Mouse (Mus musculus) hindbrain, embryonic 12.5 days (tissue): Measurements from ENCODE around the gene Sclt1. TPM values are rescaled to one million over a fixed set of nuclear protein-coding genes. Genes with fewer than 3 reads are reported as not detected.

Experiments
- ATAC-seq: fragments of 200-750 bp; cut with Nextera tagmentation; 2 replicates; pipeline ENCODE4 v1.8.0; 2017; ENCODE audit warnings: moderate TSS enrichment; ENCODE audit not compliant: low FRiP score
- H3K27ac ChIP-seq: fragments of 300-500 bp; sonication (generic); 2 replicates; pipeline ENCODE4 v1.5.1; 2016; ENCODE audit warnings: mild to moderate bottlenecking
- H3K27me3 ChIP-seq: fragments of 300-500 bp; sonication (generic); 2 replicates; pipeline ENCODE4 v1.6.1; 2016; ENCODE audit warnings: mild to moderate bottlenecking
- H3K36me3 ChIP-seq: fragments of 300-500 bp; sonication (generic); 2 replicates; pipeline ENCODE4 v1.6.1; 2016; ENCODE audit warnings: mild to moderate bottlenecking
- H3K4me1 ChIP-seq: fragments of 300-500 bp; sonication (generic); 2 replicates; pipeline ENCODE4 v1.6.1; 2016
- H3K4me2 ChIP-seq: fragments of 300-500 bp; sonication (generic); replicated peaks from 2 replicates; pipeline ENCODE4 v1.6.1; 2016; ENCODE audit warnings: mild to moderate bottlenecking
- H3K4me3 ChIP-seq: fragments of 300-500 bp; sonication (generic); 2 replicates; pipeline ENCODE4 v1.5.1; 2016; ENCODE audit warnings: mild to moderate bottlenecking
- H3K9ac ChIP-seq: fragments of 300-500 bp; sonication (generic); 2 replicates; pipeline ENCODE4 v1.6.1; 2016; ENCODE audit warnings: mild to moderate bottlenecking, moderate library complexity
- H3K9me3 ChIP-seq: fragments of 300-500 bp; sonication (generic); replicated peaks from 2 replicates; pipeline ENCODE4 v1.6.1; 2016; ENCODE audit warnings: mild to moderate bottlenecking
- whole genome bisulfite sequencing: fragments of 180-500 bp; shearing (Covaris S2); methylation state at CpG from one replicate; pipeline ENCODE4 v1.1.7; 2016; 5-methylcytosine and 5-hydroxymethylcytosine counted together
- polyA plus RNA-seq: library from polyadenylated mRNA; unstranded; fragments of >200 nt; fragmentation: Nextera tagmentation; extraction: Ambion mirVana; gene quantifications from 2 replicates; pipeline ENCODE4 v1.2.1, GENCODE M21; 2016

Gene Sclt1
- polyA plus RNA-seq, 1 experiment from 2014 or later, result 30.6 TPM

- WGBS, result 100% methylated on average over 1 of the region's 1 CpGs
- H3K9ac ChIP-seq, result no peak overlapping the region
- no peaks in the 10 kb centered on the region for H3K9me3 ChIP-seq
- H3K27ac ChIP-seq, result no peak overlapping the region
- H3K4me1 ChIP-seq, result no peaks in the 10 kb centered on the region
- ATAC-seq, result no peak
- H3K36me3 ChIP-seq, result peaks cover 26% of the 10 kb centered on the region
- H3K4me3 ChIP-seq, result no peak overlapping the region
- H3K4me2 ChIP-seq, result no peak overlapping the region
- H3K27me3 ChIP-seq, result no peaks in the 10 kb centered on the region
These were observed 86.7 kb downstream of the Sclt1 start for GRCm38 (mm10) chr3:41655642-41656041.

DNA sequence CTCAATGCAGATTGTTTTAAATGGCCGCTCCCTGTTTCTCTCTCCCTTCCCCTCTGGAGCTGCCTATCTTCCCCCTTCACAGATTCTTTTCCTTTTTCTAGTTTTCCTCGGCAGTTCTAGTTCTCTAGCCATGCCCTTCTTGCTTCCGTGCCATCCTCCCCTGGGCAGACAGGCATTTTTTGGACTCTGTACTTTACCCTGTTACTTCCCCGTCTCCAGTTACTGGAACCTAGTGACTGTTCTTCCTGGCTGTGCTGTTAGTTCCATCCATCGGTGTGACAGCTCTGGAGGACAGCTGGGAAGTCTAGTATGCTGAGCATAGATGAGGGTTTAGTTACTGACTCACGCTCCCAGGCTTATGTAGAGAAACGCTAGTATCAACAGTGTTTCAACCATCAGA is 121.3 kb downstream of the Sclt1 start:
- H3K9me3 ChIP-seq, result no peaks in the 10 kb centered on the region
- H3K9ac ChIP-seq, result no peak overlapping the region
- ATAC-seq, result no peak
- no peaks in the 10 kb centered on the region for H3K36me3 ChIP-seq
- no peak overlapping the region for H3K4me3 ChIP-seq
- H3K27me3 ChIP-seq, result no peaks in the 10 kb centered on the region
- no peaks in the 10 kb centered on the region for H3K4me1 ChIP-seq
- 88% methylated on average over 7 of the region's 7 CpGs for WGBS
- H3K27ac ChIP-seq, result no peak overlapping the region
- no peak overlapping the region for H3K4me2 ChIP-seq

- no peaks in the 10 kb centered on the region for H3K4me1 ChIP-seq
- H3K9ac ChIP-seq, result no peak overlapping the region
- no peak overlapping the region for H3K4me2 ChIP-seq
- no peak overlapping the region for H3K27ac ChIP-seq
- no peak overlapping the region for H3K4me3 ChIP-seq
- H3K27me3 ChIP-seq, result no peaks in the 10 kb centered on the region
- ATAC-seq, result no peak
- H3K9me3 ChIP-seq, result no peaks in the 10 kb centered on the region
- peaks cover 10% of the 10 kb centered on the region for H3K36me3 ChIP-seq
- WGBS, result 85% methylated on average over 3 of the region's 3 CpGs
These were observed 123.8 kb downstream of the Sclt1 start for GRCm38 (mm10) chr3:41618488-41618887.

DNA sequence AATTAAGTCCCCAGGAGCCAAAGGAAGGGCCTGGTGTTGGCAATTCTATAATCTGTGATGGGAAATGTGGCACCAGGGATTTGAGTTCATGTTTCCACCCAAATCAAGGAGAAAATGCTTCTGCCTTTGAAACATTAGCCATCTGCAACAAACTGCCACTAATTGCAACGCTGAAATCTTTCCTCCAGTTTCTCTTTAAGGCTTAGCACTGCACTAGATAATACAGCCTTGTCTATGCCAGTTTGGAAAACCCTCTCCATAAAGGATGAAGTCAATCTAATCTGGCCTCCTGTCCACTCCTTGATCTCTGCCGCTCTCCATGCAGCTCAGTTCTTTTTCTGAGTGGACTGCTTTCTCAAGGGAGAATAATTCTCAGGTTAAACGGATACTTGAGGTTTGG is 124.3 kb downstream of the Sclt1 start:
- Histone ChIP-seq H3K9me3 (no peaks in the 10 kb centered on the region), H3K4me1 (no peaks in the 10 kb centered on the region), H3K27me3 (no peaks in the 10 kb centered on the region), H3K9ac (no peak overlapping the region), H3K4me2 (no peak overlapping the region), H3K4me3 (no peak overlapping the region), H3K27ac (no peak overlapping the region), H3K36me3 (peaks cover 15% of the 10 kb centered on the region)
- no peak for ATAC-seq
- 80% methylated on average over 3 of the region's 3 CpGs for WGBS

DNA sequence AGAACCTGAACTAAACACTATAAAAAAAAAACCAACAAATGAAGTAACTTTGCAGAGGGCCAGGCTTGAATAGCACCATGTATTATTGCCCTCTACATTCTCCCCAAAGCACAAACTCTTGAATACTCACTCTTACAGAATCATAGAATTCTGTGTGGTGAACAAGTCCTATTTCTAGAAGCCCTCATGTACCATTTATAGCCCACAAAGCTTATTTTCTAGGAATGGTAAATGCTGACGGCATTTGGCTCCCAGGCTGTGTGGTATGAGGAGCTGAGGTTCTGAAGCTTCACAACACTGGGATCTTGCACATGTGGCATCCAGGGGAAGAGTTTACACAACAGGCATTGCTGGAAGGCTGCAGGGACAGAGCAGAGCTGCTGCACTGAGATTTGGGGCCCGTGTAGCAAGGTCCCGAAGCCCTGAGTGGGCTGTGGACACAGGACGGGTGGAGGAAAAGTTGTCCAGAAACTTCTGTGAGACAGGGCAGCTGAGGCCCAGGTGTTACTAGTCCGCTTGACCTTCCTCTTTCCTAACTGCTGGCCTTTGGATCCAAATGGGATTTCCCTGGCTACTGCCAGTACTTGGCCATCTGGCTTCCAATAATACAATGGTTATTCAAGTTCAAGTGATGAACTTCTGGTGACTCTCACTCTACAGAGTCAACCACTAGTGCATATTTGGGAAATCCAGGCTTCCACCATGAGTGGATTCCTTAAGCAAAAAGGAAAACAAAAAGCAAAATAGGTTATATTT is 127.9 kb downstream of the Sclt1 start:
- Histone ChIP-seq H3K9me3 (no peaks in the 10 kb centered on the region), H3K27me3 (no peaks in the 10 kb centered on the region), H3K36me3 (peaks cover 46% of the 10 kb centered on the region), H3K4me3 (no peak overlapping the region), H3K4me1 (no peaks in the 10 kb centered on the region), H3K27ac (no peak overlapping the region), H3K9ac (no peak overlapping the region), H3K4me2 (no peak overlapping the region)
- ATAC-seq, result no peak
- WGBS, result 95% methylated on average over 5 of the region's 5 CpGs

DNA sequence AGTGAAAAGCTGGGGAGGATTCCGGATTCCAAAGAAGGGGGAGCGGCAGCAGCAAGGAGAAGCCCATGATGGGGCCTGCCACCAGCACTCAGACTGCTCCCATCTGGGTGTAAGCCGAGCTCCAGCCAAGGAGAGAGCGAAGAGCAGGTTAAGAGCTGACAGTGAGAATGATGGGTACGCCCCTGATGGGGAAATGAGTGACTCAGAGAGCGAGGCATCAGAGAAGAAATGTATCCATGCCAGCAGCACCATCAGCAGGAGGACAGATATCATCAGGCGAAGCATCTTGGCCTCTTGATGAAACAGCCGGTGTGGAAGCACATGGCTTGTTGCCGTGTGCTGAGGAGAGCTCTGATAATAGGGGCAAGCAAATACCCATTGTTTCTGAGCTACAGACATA is 128.6 kb downstream of the Sclt1 start:
- H3K36me3 ChIP-seq, result peaks cover 46% of the 10 kb centered on the region
- no peaks in the 10 kb centered on the region for H3K4me1 ChIP-seq
- no peaks in the 10 kb centered on the region for H3K27me3 ChIP-seq
- no peak overlapping the region for H3K4me2 ChIP-seq
- no peak overlapping the region for H3K9ac ChIP-seq
- no peak overlapping the region for H3K4me3 ChIP-seq
- H3K9me3 ChIP-seq, result no peaks in the 10 kb centered on the region
- 88% methylated on average over 9 of the region's 9 CpGs for WGBS
- H3K27ac ChIP-seq, result no peak overlapping the region
- ATAC-seq, result no peak

DNA sequence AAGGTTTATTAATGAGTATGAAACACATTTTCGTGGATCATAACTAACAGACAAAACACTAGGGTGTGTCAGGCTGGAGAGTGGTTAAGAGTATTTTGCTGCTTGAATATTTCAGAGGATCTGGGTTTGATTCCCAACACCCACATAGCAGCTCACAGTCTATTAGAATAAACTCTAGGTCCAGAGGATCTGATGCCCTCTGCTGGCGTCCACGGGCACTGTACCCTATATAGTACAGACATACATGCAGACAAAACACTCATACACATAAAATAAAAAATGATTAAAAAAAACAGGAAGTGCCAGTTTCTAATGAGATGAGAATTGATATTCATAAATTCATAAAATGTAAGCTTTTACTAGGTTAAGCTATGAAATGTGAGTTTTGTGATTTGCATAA is 130.1 kb downstream of the Sclt1 start:
- Histone ChIP-seq H3K9me3 (no peaks in the 10 kb centered on the region), H3K4me1 (no peaks in the 10 kb centered on the region), H3K4me2 (no peak overlapping the region), H3K27ac (no peak overlapping the region), H3K27me3 (no peaks in the 10 kb centered on the region), H3K9ac (no peak overlapping the region), H3K4me3 (no peak overlapping the region), H3K36me3 (peaks cover 46% of the 10 kb centered on the region)
- ATAC-seq, result no peak
- WGBS, result 94% methylated on average over 3 of the region's 3 CpGs

- Histone ChIP-seq H3K36me3 (peaks cover 52% of the 10 kb centered on the region), H3K4me3 (no peak overlapping the region), H3K9me3 (no peaks in the 10 kb centered on the region), H3K27me3 (no peaks in the 10 kb centered on the region), H3K4me1 (peaks cover 7% of the 10 kb centered on the region), H3K9ac (no peak overlapping the region), H3K4me2 (no peak overlapping the region), H3K27ac (no peak overlapping the region)
- WGBS, result 92% methylated on average over 5 of the region's 5 CpGs
- no peak for ATAC-seq
These were observed 133.2 kb downstream of the Sclt1 start for GRCm38 (mm10) chr3:41609071-41609470.

DNA sequence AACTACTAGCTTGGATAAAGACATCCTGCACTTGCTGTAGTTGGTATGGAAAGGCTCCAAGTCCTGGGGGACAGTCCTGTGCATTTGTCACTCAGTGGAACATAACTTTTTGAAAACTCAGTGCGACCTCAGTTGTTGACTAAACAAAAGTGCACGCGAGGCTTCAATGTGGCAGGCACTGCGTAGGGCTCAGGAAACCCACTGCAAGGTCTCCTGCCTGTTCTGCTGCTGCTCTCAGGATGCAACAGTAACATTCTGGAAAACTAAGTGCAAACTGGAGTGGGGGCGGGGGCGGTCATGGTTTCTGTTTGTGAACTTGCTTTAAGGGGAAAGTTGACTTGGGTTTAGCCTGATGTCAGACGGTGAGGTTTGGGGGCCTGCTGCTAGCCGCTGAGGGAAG is 134.8 kb downstream of the Sclt1 start:
- ATAC-seq, result no peak
- no peak overlapping the region for H3K4me3 ChIP-seq
- WGBS, result 94% methylated on average over 8 of the region's 8 CpGs
- H3K4me1 ChIP-seq, result peaks cover 18% of the 10 kb centered on the region
- H3K36me3 ChIP-seq, result peaks cover 38% of the 10 kb centered on the region
- no peak overlapping the region for H3K9ac ChIP-seq
- H3K9me3 ChIP-seq, result no peaks in the 10 kb centered on the region
- H3K27me3 ChIP-seq, result no peaks in the 10 kb centered on the region
- H3K4me2 ChIP-seq, result no peak overlapping the region
- no peak overlapping the region for H3K27ac ChIP-seq

DNA sequence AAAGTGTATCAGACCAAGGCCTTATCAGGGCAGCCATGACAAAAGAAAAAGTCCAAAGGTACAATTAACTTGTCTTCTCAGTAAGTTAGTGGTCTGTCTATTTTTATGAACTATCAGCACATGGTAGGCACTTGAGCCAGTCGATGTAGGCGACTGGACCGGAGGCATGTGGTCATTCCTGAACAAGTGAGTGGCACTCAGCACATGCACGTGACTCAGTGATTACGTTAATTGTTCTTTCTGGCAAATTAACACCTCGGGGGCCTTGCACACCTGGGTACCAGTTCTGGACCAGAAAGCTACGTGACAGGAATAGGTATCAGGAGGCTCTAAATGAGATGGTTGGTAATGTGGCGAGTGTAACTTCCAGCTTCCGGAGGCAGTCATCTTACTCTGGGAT is 135.3 kb downstream of the Sclt1 start:
- Histone ChIP-seq H3K4me3 (no peak overlapping the region), H3K9ac (no peak overlapping the region), H3K4me1 (peaks cover 18% of the 10 kb centered on the region), H3K27ac (no peak overlapping the region), H3K36me3 (peaks cover 34% of the 10 kb centered on the region), H3K27me3 (no peaks in the 10 kb centered on the region), H3K9me3 (no peaks in the 10 kb centered on the region), H3K4me2 (no peak overlapping the region)
- no peak for ATAC-seq
- WGBS, result 82% methylated on average over 9 of the region's 9 CpGs

GRCm38 (mm10) chr3:41606330-41606664 is 136.0 kb downstream of the Sclt1 start:
- Histone ChIP-seq H3K36me3 (peaks cover 27% of the 10 kb centered on the region), H3K4me2 (no peak overlapping the region), H3K4me1 (peaks cover 18% of the 10 kb centered on the region), H3K9ac (no peak overlapping the region), H3K9me3 (no peaks in the 10 kb centered on the region), H3K27ac (no peak overlapping the region), H3K27me3 (no peaks in the 10 kb centered on the region), H3K4me3 (no peak overlapping the region)
- ATAC-seq, result no peak
- 84% methylated on average over 4 of the region's 4 CpGs for WGBS

- no peak overlapping the region for H3K4me2 ChIP-seq
- no peaks in the 10 kb centered on the region for H3K9me3 ChIP-seq
- H3K36me3 ChIP-seq, result peaks cover 22% of the 10 kb centered on the region
- peak; percentile 60 for ATAC-seq
- no peak overlapping the region for H3K27ac ChIP-seq
- no peaks in the 10 kb centered on the region for H3K27me3 ChIP-seq
- H3K9ac ChIP-seq, result no peak overlapping the region
- WGBS, result 86% methylated on average over 13 of the region's 13 CpGs
- no peak overlapping the region for H3K4me3 ChIP-seq
- peaks cover 18% of the 10 kb centered on the region for H3K4me1 ChIP-seq
These were observed 136.5 kb downstream of the Sclt1 start for GRCm38 (mm10) chr3:41605601-41606329.
